Mouse (Mus musculus) cerebellum, adult 9-11 months (tissue): ENCODE data around the gene Zfp11.
"Not testable (repeated sequence)": the region's sequence is repeated elsewhere in the genome, so short reads cannot be mapped to it uniquely, and the experiment has no call there.

Source experiments
- DNase-seq: peaks from one replicate; pipeline ENCODE4 v3.0.0; 2022

The Zfp11 gene

GRCm38 (mm10) chr5:129670036-129670458 is at the start of gene Zfp11:
TSS of gene Zfp11 (minus strand) at chr5:129670099.
- DNase-seq = peak; percentile 83

GRCm38 (mm10) chr5:129717016-129717415 is 47.1 kb upstream of the Zfp11 start:
- no peak for DNase-seq

- DNase-seq = peak; percentile 93
These were observed 45.5 kb upstream of the Zfp11 start, which contains the start of gene Mrps17 for GRCm38 (mm10) chr5:129715326-129715861. TSS of gene Mrps17 (plus strand) at chr5:129715497.

- DNase-seq = no peak
These were observed 38.5 kb upstream of the Zfp11 start, which contains the start of gene Sept14 for GRCm38 (mm10) chr5:129708412-129708811. TSS of gene Sept14 (minus strand) at chr5:129708512.

DNA sequence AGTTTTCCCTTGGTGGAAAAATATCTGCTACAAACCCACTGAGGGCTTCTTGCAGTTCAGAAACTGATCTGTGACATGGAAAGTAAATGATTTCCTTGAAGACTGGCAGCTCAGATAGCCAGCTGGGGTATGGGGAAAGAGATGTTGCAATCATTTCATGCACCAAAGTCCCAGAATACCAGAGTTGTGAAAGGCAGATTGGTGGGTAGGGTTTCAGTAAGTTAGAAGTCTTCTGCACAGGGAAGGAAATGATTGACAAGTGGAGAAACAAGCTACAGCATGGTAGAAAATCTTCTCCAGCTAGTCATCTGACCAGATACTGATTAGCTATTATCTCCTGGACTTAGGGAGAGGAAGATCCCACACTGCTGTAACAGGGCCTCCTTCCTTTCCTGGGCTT is 33.5 kb upstream of the Zfp11 start:
- no peak for DNase-seq

DNA sequence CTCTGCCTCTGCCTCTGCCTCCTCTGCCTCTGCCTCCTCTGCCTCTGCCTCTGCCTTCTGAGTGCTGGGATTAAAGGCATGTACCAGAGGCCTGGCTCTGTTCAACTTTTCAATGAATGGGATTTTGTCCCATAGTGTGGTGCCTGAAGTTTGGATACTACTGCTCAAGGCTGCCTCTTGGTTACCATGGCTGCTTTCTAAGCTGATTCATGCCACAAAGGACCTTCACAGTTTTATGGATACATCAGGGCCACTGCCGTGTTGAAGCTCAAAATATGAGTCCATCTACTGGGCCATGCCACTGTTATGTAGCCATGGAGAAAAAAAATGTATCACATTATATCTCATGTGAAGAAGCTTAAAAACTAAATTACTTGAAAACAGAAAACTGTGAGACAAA is 31.8 kb upstream of the Zfp11 start:
- DNase-seq = no peak

DNA sequence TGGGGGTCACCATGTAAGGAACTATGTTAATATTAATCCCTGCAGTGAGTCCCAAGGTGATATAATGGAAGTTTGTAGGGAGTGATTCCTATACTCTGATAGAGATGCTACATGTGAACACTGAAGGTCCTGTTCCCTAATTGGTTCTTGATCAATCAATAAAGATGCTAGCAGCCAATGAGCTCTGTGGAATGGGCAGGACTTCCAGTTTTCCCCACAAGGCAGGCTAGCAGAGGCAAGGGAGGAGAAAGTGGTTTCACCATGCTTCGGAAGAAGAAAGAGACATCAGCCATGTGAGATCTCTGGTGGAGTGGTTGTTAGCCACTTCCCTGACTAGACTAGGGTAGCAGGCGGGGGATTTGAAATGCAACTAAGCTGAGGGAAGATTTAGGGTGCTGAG is 30.6 kb upstream of the Zfp11 start:
- no peak for DNase-seq

GRCm38 (mm10) chr5:129690528-129690927 is 20.6 kb upstream of the Zfp11 start:
- no peak for DNase-seq

DNA sequence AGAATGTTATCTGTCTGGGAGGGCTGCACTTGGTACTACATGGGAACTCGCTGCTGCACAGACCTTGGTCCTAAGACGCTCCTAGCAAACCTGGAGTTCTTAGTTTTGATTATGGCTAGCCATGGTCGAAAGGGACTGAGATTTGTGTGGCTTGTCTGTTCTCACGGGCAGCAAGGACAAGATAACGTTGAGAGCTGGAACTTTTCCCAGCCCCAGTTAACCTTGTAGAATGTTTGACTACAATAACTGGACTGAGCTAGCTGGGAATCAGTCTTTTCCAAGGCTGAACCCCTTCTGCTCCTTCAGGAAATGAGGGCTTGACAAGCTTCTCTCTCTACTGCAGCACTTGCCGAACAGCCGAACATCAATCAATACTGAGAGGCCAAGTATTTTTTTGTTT is 17.7 kb upstream of the Zfp11 start:
- DNase-seq = no peak

- DNase-seq = not testable (repeated sequence)
These were observed 15.2 kb upstream of the Zfp11 start for GRCm38 (mm10) chr5:129685141-129685540.

DNA sequence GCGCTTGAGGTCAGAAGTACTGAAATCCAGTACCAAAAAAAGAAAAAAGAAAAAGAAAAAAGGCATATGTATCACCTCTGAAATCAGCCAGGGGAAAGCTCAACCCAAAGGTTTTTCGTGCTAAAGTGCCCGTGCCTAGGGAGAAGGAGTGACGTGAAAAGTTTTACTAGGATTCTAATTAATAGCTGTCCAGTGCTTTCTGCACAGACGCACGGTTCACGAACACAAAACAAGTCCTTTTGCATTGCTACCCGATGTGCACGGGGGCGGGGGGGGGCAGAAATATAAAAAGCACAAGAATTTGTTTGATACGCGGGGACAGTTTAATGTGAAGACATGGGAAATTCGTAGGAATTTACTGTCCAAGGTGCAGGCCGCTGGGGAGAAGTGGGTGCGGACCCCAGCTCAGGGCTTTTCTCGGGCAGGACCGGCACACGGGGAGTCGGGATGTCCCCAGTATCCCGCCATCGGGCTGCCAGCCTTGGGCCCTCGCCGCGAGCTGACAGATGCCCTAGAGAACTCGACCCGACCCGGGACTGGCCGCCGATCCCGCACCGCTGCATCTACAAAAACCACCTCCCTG is 355 bp downstream of the Zfp11 start:
- no peak for DNase-seq

GRCm38 (mm10) chr5:129667851-129668250 is 2.0 kb downstream of the Zfp11 start:
- DNase-seq = no peak

DNA sequence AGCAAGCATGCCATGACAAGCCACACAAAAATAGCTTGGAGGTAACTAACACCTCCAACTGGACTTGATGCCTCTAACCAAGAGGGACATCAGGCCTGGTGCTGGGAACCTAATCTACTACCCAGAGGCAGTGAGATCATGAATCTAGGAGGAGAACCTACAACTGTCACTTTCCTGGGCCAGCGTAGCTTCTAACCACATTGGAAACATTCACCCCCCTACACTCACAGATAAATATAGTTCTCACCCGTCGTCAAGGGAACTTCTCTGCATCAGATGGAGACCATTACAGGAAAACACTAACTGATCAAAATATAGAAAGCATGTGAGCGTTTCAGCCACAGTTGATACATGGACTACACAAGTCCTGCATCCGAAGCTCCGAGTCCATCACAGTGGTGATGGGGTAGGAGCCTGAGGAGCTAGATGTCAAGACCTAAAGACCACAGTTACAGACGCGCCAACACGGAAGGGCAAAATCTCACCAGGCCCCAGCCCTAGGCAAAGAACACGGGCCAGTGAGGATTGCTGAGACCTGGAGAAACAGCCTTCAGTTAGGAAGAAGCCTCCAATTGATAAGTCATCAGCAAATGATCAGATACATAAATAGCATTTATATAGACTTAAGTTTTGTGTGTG is 3.5 kb downstream of the Zfp11 start:
- DNase-seq = no peak

- no peak for DNase-seq
These were observed 5.8 kb downstream of the Zfp11 start for GRCm38 (mm10) chr5:129664090-129664489.

GRCm38 (mm10) chr5:129657931-129658330 is 12.0 kb downstream of the Zfp11 start:
- no peak for DNase-seq

DNA sequence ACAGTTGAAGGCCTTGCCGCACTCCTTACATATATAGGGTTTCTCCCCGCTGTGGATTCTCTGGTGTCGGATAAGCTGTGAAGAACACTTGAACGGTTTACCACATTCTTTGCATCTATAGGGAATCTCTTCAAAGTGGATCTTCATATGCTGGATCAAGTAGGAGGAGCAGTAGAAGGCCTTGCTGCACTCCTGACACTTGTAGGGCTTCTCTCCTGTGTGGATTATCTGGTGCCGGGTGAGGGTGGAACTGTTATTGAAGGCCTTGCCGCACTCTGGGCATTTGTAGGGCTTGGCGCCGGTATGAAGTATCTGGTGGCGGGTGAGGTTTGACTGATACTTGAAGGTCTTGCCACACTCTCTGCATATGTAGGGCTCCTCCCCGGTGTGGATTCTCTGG is 12.9 kb downstream of the Zfp11 start:
- DNase-seq = no peak

DNA sequence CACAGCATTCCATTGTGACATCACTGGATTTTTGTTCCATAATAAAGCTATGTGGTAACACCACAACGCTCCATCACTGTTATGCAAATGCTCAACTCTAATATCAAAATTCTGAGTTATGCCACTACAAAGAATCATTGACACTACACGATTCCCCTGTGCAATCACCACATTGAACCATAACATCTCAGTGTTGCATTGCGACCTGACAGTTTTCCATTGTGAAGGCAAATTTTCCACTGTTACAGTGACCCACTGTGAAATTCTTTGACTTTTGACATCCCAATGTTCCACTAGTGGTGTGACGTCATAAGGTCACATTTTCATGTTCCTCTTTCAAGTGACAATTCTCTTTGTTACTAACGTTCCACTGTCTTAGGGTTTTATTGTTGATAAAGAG is 19.0 kb downstream of the Zfp11 start:
- DNase-seq = no peak

DNA sequence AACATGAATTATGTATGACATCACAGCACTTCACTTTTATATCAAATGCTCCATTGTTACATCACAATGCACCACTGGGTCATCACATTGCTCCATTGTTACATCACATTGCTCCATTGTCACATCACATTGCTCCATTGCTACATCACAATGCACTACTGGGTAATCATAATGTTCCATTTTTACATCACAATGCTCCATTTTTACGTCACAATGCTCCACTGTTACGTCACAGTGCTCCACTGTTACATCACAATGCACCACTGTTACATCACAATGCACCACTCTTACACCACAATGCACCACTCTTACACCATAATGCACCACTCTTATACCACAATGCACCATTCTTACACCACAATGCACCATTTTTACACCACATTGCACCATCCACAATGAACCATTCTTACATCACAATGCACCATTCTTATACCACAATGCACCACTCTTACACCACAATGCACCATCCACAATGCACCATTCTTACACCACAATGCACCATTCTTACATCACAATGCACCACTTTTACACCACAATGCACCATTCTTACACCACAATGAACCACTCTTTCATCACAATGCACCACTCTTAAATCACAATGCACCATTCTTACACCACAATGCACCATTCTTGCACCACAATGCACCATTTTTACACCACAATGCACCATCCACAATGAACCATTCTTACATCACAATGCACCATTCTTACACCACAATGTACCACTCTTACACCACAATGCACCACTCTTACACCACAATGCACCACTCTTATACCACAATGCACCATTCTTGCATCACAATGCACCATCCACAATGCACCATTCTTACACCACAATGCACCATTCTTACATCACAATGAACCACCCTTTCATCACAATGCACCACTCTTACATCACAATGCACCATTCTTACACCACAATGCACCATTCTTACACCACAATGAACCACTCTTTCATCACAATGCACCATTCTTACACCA is 37.3 kb downstream of the Zfp11 start:
- not testable (repeated sequence) for DNase-seq

DNA sequence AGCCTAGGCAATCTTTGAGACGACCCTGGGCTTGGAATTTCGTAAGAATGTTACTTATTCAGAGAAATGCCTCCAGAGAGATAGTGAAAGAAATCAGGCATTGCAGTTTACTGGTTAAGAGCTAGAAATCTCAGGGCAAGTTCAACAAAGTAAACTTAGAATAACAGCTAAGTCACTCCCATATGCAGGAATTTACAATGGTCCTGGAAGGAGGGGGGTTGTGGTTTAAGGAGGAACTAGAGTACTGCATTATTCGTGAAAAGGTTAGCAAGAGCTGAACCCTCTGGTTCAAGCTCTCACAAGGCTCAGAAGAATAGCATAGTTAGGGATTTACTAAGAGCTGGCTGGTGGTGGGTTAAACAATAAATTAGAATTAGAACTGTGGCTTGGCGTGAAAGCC is 43.3 kb downstream of the Zfp11 start:
- not testable (repeated sequence) for DNase-seq

GRCm38 (mm10) chr5:129626099-129626498 is 43.8 kb downstream of the Zfp11 start:
- DNase-seq = no peak

DNA sequence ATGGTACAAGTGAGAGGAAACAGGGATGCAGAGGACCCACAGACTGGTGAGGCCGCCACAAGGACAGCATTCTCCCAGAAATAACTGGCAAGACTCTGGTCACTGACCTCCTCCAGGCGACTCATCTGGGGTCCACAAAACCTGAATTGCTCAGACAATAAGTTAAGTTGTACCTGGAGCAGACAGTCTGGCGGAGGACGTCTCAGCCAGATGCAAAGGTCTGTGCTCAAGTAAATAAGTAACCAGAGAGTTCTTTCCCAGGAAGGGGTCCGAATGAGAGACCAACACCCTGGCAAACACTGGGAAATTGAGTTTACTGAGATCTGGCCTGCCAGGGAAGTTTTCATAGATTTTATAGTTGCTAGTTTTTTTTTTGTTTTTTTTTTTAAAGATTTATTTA is 48.5 kb downstream of the Zfp11 start:
- DNase-seq = no peak

GRCm38 (mm10) chr5:129620600-129620999 is 49.3 kb downstream of the Zfp11 start:
- DNase-seq = not testable (repeated sequence)

GRCm38 (mm10) chr5:129611060-129611459 is 58.8 kb downstream of the Zfp11 start:
- peak; percentile 67 for DNase-seq
